Mouse (Mus musculus) activated CD4-positive, CD25-positive, alpha-beta regulatory T cell, adult 4 months (primary cell): ENCODE measurements around the gene Tmem43. TPM values are rescaled to one million over a fixed set of nuclear protein-coding genes. Genes with fewer than 3 reads are reported as not detected.

Experiments used
- ATAC-seq: one replicate; pipeline ENCODE4 v1.8.0; 2017
- polyA plus RNA-seq, 2 experiments: library from polyadenylated mRNA; unstranded; fragments of 100-300 nt; shearing (Covaris generic); gene quantifications; one replicate each; pipeline ENCODE4 v1.2.1; 2017

The Tmem43 gene
- polyA plus RNA-seq, 2 experiments from 2014 or later: 40.2 to 44.3 TPM

- ATAC-seq: no peak
These were observed 61.7 kb downstream of the Tmem43 start for GRCm38 (mm10) chr6:91535231-91535630.

GRCm38 (mm10) chr6:91536047-91536765 lies 62.7 kb downstream of the Tmem43 start:
- no peak for ATAC-seq

Other genes starting within 250 kb of the Tmem43 start
- gene Wnt7a, start 62.3 kb upstream of the Tmem43 start, polyA plus RNA-seq: not detected
- 10 to 100 TPM; 11.0 to 12.6 TPM for gene Chchd4, start 157 bp upstream of the Tmem43 start, polyA plus RNA-seq
- 10 to 100 TPM; 12.2 to 14.8 TPM for gene Xpc, start 42.2 kb downstream of the Tmem43 start, polyA plus RNA-seq
- 100 to 1,000 TPM; 144 to 175 TPM for gene Lsm3, start 42.2 kb downstream of the Tmem43 start, polyA plus RNA-seq
- gene Slc6a6, start 210.3 kb downstream of the Tmem43 start, polyA plus RNA-seq: 10 to 100 TPM; 34.3 to 47.9 TPM